Mouse (Mus musculus): ENCODE measurements around the gene Smg6. TPM values are rescaled to one million over a fixed set of nuclear protein-coding genes. Genes with fewer than 3 reads are reported as not detected.

Gene Smg6
- polyA plus RNA-seq, 1 experiment from 2014 or later: 11.0 TPM

GRCm38 (mm10) chr11:75119841-75120240 lies 194.2 kb downstream of the Smg6 start:
- Histone ChIP-seq H3K4me1 (peaks cover 57% of the 10 kb centered on the region), H3K4me3 (no peak overlapping the region), H3K9ac (no peak overlapping the region), H3K9me3 (no peaks in the 10 kb centered on the region), H3K27ac (replicated peaks) (peak overlapping the region; percentile 58), H3K27me3 (replicated peaks) (no peaks in the 10 kb centered on the region), H3K36me3 (no peaks in the 10 kb centered on the region), H3K4me2 (no peak overlapping the region)
- no peak for ATAC-seq (ENCODE audit: extremely low read depth, insufficient number of reproducible peaks, low FRiP score, low TSS enrichment)
- 50% methylated on average over 3 of the region's 3 CpGs for WGBS

- H3K9ac ChIP-seq: no peak overlapping the region
- WGBS: 43% methylated on average over 1 of the region's 1 CpGs
- no peak overlapping the region for H3K4me2 ChIP-seq
- H3K27me3 ChIP-seq (replicated peaks): no peaks in the 10 kb centered on the region
- H3K9me3 ChIP-seq: no peaks in the 10 kb centered on the region
- H3K27ac ChIP-seq (replicated peaks): no peak overlapping the region
- no peak overlapping the region for H3K4me3 ChIP-seq
- no peaks in the 10 kb centered on the region for H3K36me3 ChIP-seq
- H3K4me1 ChIP-seq: peaks cover 55% of the 10 kb centered on the region
- no peak for ATAC-seq (ENCODE audit: extremely low read depth, insufficient number of reproducible peaks, low FRiP score, low TSS enrichment)
Measured at GRCm38 (mm10) chr11:75121348-75121747, 195.7 kb downstream of the Smg6 start.

- Histone ChIP-seq H3K9ac (no peak overlapping the region), H3K4me1 (peaks cover 31% of the 10 kb centered on the region), H3K9me3 (no peaks in the 10 kb centered on the region), H3K27ac (replicated peaks) (no peak overlapping the region), H3K4me2 (no peak overlapping the region), H3K27me3 (replicated peaks) (no peaks in the 10 kb centered on the region), H3K36me3 (0 out of 2 replicates have a peak, but pooled peaks cover under 1% of the 10 kb centered on the region), H3K4me3 (no peak overlapping the region)
- 88% methylated on average over 2 of the region's 2 CpGs for WGBS
- ATAC-seq (ENCODE audit: extremely low read depth, insufficient number of reproducible peaks, low FRiP score, low TSS enrichment): no peak
Measured at GRCm38 (mm10) chr11:75124406-75124805, 198.8 kb downstream of the Smg6 start.

GRCm38 (mm10) chr11:75126384-75126783 lies 200.8 kb downstream of the Smg6 start:
- ATAC-seq (ENCODE audit: extremely low read depth, insufficient number of reproducible peaks, low FRiP score, low TSS enrichment): no peak
- Histone ChIP-seq H3K36me3 (0 out of 2 replicates have a peak, but pooled peaks cover 3% of the 10 kb centered on the region), H3K27me3 (replicated peaks) (no peaks in the 10 kb centered on the region), H3K9ac (no peak overlapping the region), H3K4me2 (no peak overlapping the region), H3K9me3 (no peaks in the 10 kb centered on the region), H3K4me3 (no peak overlapping the region), H3K4me1 (peaks cover 11% of the 10 kb centered on the region), H3K27ac (replicated peaks) (no peak overlapping the region)
- 95% methylated on average over 3 of the region's 3 CpGs for WGBS

GRCm38 (mm10) chr11:75129481-75129880 lies 203.9 kb downstream of the Smg6 start:
- H3K4me1 ChIP-seq: peaks cover 22% of the 10 kb centered on the region
- no peak overlapping the region for H3K9ac ChIP-seq
- 0 out of 2 replicates have a peak, but pooled peaks cover 3% of the 10 kb centered on the region for H3K36me3 ChIP-seq
- no peak for ATAC-seq (ENCODE audit: extremely low read depth, insufficient number of reproducible peaks, low FRiP score, low TSS enrichment)
- H3K27me3 ChIP-seq (replicated peaks): no peaks in the 10 kb centered on the region
- H3K9me3 ChIP-seq: no peaks in the 10 kb centered on the region
- 89% methylated on average over 6 of the region's 6 CpGs for WGBS
- no peak overlapping the region for H3K4me2 ChIP-seq
- no peak overlapping the region for H3K4me3 ChIP-seq
- no peak overlapping the region for H3K27ac ChIP-seq (replicated peaks)

GRCm38 (mm10) chr11:75131300-75131699 lies 205.7 kb downstream of the Smg6 start:
- Histone ChIP-seq H3K9ac (no peak overlapping the region), H3K9me3 (no peaks in the 10 kb centered on the region), H3K4me2 (no peak overlapping the region), H3K4me3 (no peak overlapping the region), H3K36me3 (peaks cover 3% of the 10 kb centered on the region; the same call in 1 of the 2 replicates), H3K27ac (replicated peaks) (no peak overlapping the region), H3K4me1 (peaks cover 29% of the 10 kb centered on the region), H3K27me3 (replicated peaks) (no peaks in the 10 kb centered on the region)
- no peak for ATAC-seq (ENCODE audit: extremely low read depth, insufficient number of reproducible peaks, low FRiP score, low TSS enrichment)
- WGBS: 82% methylated on average over 4 of the region's 4 CpGs

- Histone ChIP-seq H3K4me3 (no peak overlapping the region), H3K9me3 (no peaks in the 10 kb centered on the region), H3K4me2 (no peak overlapping the region), H3K36me3 (peaks cover 3% of the 10 kb centered on the region; the same call in 1 of the 2 replicates), H3K27ac (replicated peaks) (peak overlapping the region; percentile 2; the same call in 1 of the 2 replicates), H3K27me3 (replicated peaks) (no peaks in the 10 kb centered on the region), H3K4me1 (peaks cover 38% of the 10 kb centered on the region), H3K9ac (peak overlapping the region; percentile 28; the same call in 1 of the 2 replicates)
- ATAC-seq (ENCODE audit: extremely low read depth, insufficient number of reproducible peaks, low FRiP score, low TSS enrichment): no peak
- whole genome bisulfite sequencing: 76% methylated on average over 5 of the region's 5 CpGs
Measured at GRCm38 (mm10) chr11:75132278-75132677, 206.7 kb downstream of the Smg6 start.

GRCm38 (mm10) chr11:75133391-75133790 lies 207.8 kb downstream of the Smg6 start:
- Histone ChIP-seq H3K4me1 (peaks cover 49% of the 10 kb centered on the region), H3K9me3 (no peaks in the 10 kb centered on the region), H3K9ac (0 out of 2 replicates have a peak overlapping the region, but pooled peaks have one; percentile 33), H3K27me3 (replicated peaks) (no peaks in the 10 kb centered on the region), H3K4me2 (no peak overlapping the region), H3K27ac (replicated peaks) (peak overlapping the region; percentile 76), H3K4me3 (no peak overlapping the region), H3K36me3 (peaks cover 3% of the 10 kb centered on the region; the same call in 1 of the 2 replicates)
- 82% methylated on average over 5 of the region's 5 CpGs for WGBS
- no peak for ATAC-seq (ENCODE audit: extremely low read depth, insufficient number of reproducible peaks, low FRiP score, low TSS enrichment)

GRCm38 (mm10) chr11:75133951-75134350 lies 208.3 kb downstream of the Smg6 start:
- Histone ChIP-seq H3K4me1 (peaks cover 54% of the 10 kb centered on the region), H3K9me3 (no peaks in the 10 kb centered on the region), H3K27ac (replicated peaks) (peak overlapping the region; percentile 76), H3K9ac (0 out of 2 replicates have a peak overlapping the region, but pooled peaks have one; percentile 33), H3K4me2 (no peak overlapping the region), H3K36me3 (peaks cover 3% of the 10 kb centered on the region; the same call in 1 of the 2 replicates), H3K4me3 (no peak overlapping the region), H3K27me3 (replicated peaks) (no peaks in the 10 kb centered on the region)
- peak; percentile 72 for ATAC-seq (ENCODE audit: extremely low read depth, insufficient number of reproducible peaks, low FRiP score, low TSS enrichment)
- WGBS: 6% methylated on average over 2 of the region's 2 CpGs

- H3K27ac ChIP-seq (replicated peaks): peak overlapping the region; percentile 76
- 48% methylated on average over 5 of the region's 5 CpGs for WGBS
- no peak overlapping the region for H3K4me2 ChIP-seq
- H3K4me1 ChIP-seq: peaks cover 61% of the 10 kb centered on the region
- no peak overlapping the region for H3K4me3 ChIP-seq
- H3K9ac ChIP-seq: peak overlapping the region; percentile 6; the same call in 1 of the 2 replicates
- H3K36me3 ChIP-seq: peaks cover under 1% of the 10 kb centered on the region; the same call in 1 of the 2 replicates
- H3K9me3 ChIP-seq: no peaks in the 10 kb centered on the region
- ATAC-seq (ENCODE audit: extremely low read depth, insufficient number of reproducible peaks, low FRiP score, low TSS enrichment): no peak
- no peaks in the 10 kb centered on the region for H3K27me3 ChIP-seq (replicated peaks)
Measured at GRCm38 (mm10) chr11:75134485-75135068, 209.0 kb downstream of the Smg6 start.

GRCm38 (mm10) chr11:75135358-75135757 lies 209.7 kb downstream of the Smg6 start:
- Histone ChIP-seq H3K4me2 (no peak overlapping the region), H3K9ac (peak overlapping the region; percentile 6), H3K4me1 (peaks cover 68% of the 10 kb centered on the region), H3K9me3 (no peaks in the 10 kb centered on the region), H3K36me3 (no peaks in the 10 kb centered on the region; the same call in 1 of the 2 replicates), H3K27ac (replicated peaks) (0 out of 2 replicates have a peak overlapping the region, but pooled peaks have one; percentile 76), H3K4me3 (no peak overlapping the region), H3K27me3 (replicated peaks) (no peaks in the 10 kb centered on the region)
- 86% methylated on average over 4 of the region's 4 CpGs for WGBS
- no peak for ATAC-seq (ENCODE audit: extremely low read depth, insufficient number of reproducible peaks, low FRiP score, low TSS enrichment)

All from heart, embryonic 13.5 days (tissue).